Mouse (Mus musculus): ENCODE results near the gene Rbks. TPM values are rescaled to one million over a fixed set of nuclear protein-coding genes. Genes with fewer than 3 reads are reported as not detected.

Rbks gene
- polyA plus RNA-seq, 1 experiment from 2014 or later: 8.0 TPM

DNA sequence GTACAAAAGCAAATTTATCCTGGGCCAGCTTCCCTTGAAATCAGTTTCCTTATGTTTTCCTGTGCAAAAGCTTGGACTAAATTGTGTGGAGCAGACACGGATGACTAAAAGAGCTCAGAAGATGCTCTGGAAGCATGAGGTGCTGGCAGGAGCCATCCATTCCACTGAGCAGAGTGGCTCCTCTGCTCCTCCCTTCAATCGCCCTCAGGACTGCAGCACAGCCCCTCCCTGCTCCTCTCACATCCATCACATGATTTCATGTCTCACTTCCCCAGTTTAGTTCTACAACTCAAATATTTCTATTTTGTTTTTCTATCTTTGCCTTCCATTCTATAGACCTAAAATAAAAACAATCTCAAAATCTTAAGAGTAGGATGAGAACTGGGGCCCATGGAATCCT lies 26.3 kb downstream of the Rbks start:
- no peak overlapping the region for H3K4me3 ChIP-seq (replicated peaks)
- ATAC-seq (ENCODE audit: insufficient read depth, low FRiP score, low read depth): no peak
- WGBS: 65% methylated on average over 2 of the region's 2 CpGs
- H3K27ac ChIP-seq: no peak overlapping the region
- peaks cover 5% of the 10 kb centered on the region for H3K4me1 ChIP-seq
- no peak overlapping the region for H3K9ac ChIP-seq
- no peaks in the 10 kb centered on the region for H3K9me3 ChIP-seq
- H3K4me2 ChIP-seq: no peak overlapping the region
- H3K27me3 ChIP-seq (replicated peaks): no peaks in the 10 kb centered on the region
- H3K36me3 ChIP-seq: no peaks in the 10 kb centered on the region

- Histone ChIP-seq H3K9ac (no peak overlapping the region), H3K4me3 (replicated peaks) (no peak overlapping the region), H3K36me3 (no peaks in the 10 kb centered on the region), H3K4me2 (no peak overlapping the region), H3K9me3 (no peaks in the 10 kb centered on the region), H3K4me1 (peaks cover 5% of the 10 kb centered on the region), H3K27ac (no peak overlapping the region), H3K27me3 (replicated peaks) (no peaks in the 10 kb centered on the region)
- ATAC-seq (ENCODE audit: insufficient read depth, low FRiP score, low read depth): no peak
- 34% methylated on average over 5 of the region's 5 CpGs for WGBS
Measured at GRCm38 (mm10) chr5:31669984-31670383, 27.4 kb downstream of the Rbks start.

DNA sequence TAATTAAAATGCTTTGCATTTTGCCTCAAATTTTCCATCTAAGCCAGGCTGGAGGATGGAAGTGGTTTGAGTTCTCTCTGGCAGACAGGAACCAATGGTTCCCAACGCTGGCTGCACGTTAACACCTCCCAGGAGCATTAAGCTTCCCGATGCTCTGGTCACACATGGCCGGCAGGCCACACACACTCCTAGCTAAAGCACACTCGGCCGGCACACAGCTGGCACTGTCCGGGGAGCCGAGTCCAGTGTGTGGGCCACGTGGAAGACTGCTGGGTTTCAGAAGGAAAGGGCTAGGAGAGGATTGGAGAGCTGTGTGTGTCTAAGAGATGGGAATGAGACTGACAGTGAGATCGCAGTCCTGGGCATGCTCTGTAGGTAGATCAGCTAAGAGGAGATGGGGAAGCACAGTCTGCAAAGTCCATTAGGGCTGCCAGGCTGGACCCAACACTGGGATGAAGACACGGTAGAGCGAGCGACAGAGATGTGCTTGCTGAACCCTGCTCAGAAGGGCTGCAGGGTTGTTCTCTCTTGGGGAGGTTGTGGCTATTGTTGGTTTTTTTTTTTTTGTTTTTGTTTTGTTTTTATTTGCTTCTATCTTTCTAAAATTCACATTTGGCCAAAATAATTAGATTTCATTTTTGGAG lies 29.0 kb downstream of the Rbks start:
- Histone ChIP-seq H3K9ac (no peak overlapping the region), H3K36me3 (no peaks in the 10 kb centered on the region), H3K9me3 (no peaks in the 10 kb centered on the region), H3K4me3 (replicated peaks) (no peak overlapping the region), H3K4me1 (peaks cover 5% of the 10 kb centered on the region), H3K27ac (no peak overlapping the region), H3K4me2 (no peak overlapping the region), H3K27me3 (replicated peaks) (no peaks in the 10 kb centered on the region)
- ATAC-seq (ENCODE audit: insufficient read depth, low FRiP score, low read depth): no peak
- WGBS: 87% methylated on average over 13 of the region's 13 CpGs

DNA sequence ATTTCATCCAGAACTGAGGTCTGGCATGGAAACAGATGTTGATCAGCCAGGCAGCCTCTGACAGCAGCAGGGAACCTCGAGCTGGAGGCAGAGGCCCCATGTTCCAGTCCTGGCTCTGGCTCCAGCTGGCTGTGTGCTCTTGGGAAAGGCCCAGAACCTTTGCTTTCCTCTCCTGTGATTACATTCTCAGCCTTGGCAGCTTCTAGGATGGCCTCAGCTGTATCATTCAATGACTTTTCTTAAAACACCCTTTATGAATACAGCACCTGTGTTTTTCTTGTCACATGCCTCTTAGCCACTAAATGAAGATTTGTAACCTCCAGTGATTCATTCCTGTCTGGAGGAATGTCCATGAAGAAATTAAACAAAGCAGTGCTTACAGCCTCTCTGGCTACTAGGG lies 31.3 kb downstream of the Rbks start:
- no peak for ATAC-seq (ENCODE audit: insufficient read depth, low FRiP score, low read depth)
- no peak overlapping the region for H3K27ac ChIP-seq
- no peaks in the 10 kb centered on the region for H3K27me3 ChIP-seq (replicated peaks)
- H3K9ac ChIP-seq: no peak overlapping the region
- no peaks in the 10 kb centered on the region for H3K9me3 ChIP-seq
- peaks cover 7% of the 10 kb centered on the region for H3K4me1 ChIP-seq
- no peak overlapping the region for H3K4me2 ChIP-seq
- 17% methylated on average over 1 of the region's 1 CpGs for WGBS
- H3K36me3 ChIP-seq: no peaks in the 10 kb centered on the region
- H3K4me3 ChIP-seq (replicated peaks): no peak overlapping the region

- H3K9ac ChIP-seq: no peak overlapping the region
- H3K27ac ChIP-seq: no peak overlapping the region
- H3K27me3 ChIP-seq (replicated peaks): no peaks in the 10 kb centered on the region
- ATAC-seq (ENCODE audit: insufficient read depth, low FRiP score, low read depth): no peak
- H3K36me3 ChIP-seq: no peaks in the 10 kb centered on the region
- 66% methylated on average over 1 of the region's 1 CpGs for WGBS
- no peak overlapping the region for H3K4me2 ChIP-seq
- no peaks in the 10 kb centered on the region for H3K4me1 ChIP-seq
- no peak overlapping the region for H3K4me3 ChIP-seq (replicated peaks)
- no peaks in the 10 kb centered on the region for H3K9me3 ChIP-seq
Measured at GRCm38 (mm10) chr5:31655688-31656190, 41.7 kb downstream of the Rbks start.

DNA sequence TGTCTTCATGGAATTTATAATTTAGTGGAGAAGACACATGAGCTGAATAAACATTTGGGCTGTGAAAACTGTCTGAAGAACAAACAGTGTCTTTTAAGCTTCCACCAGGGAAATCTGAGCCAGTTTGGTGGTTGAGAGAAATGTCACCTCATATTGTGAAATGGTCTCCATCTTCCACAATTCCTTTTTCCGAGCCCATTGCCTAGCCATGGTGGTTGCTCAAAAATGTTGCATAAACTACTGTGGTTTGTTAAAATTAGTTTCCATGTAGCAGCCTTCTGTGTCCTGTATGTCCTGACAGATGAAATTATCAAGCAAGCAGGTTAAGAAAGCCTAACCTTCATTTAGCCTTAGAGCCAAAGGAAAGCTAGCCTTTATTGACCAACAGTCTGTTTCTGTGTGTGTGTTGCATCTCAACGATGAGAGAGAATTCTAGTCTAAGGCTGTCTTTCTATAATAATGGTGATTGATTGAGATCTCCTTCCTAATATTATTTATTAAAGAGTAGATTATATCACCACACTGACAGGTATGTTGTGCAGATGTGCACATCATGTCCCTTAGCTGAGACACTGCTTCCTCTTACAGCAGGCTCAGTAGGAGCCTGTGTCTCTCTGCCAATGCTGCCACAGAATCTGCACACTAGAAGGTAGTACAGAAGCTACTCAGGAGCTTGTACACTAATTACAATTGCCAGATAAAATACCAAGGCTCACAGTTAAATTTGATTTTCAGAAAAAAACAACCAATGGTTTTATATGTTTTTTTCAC lies 46.7 kb downstream of the Rbks start:
- no peaks in the 10 kb centered on the region for H3K36me3 ChIP-seq
- 86% methylated on average over 2 of the region's 2 CpGs for WGBS
- H3K9ac ChIP-seq: no peak overlapping the region
- no peak for ATAC-seq (ENCODE audit: insufficient read depth, low FRiP score, low read depth)
- H3K27me3 ChIP-seq (replicated peaks): no peaks in the 10 kb centered on the region
- H3K4me3 ChIP-seq (replicated peaks): no peak overlapping the region
- no peaks in the 10 kb centered on the region for H3K9me3 ChIP-seq
- no peak overlapping the region for H3K4me2 ChIP-seq
- H3K4me1 ChIP-seq: no peaks in the 10 kb centered on the region
- no peak overlapping the region for H3K27ac ChIP-seq

- Histone ChIP-seq H3K9ac (no peak overlapping the region), H3K4me3 (replicated peaks) (no peak overlapping the region), H3K9me3 (no peaks in the 10 kb centered on the region), H3K4me2 (no peak overlapping the region), H3K36me3 (no peaks in the 10 kb centered on the region; the same call in 1 of the 2 replicates), H3K4me1 (no peaks in the 10 kb centered on the region), H3K27ac (no peak overlapping the region), H3K27me3 (replicated peaks) (no peaks in the 10 kb centered on the region)
- no peak for ATAC-seq (ENCODE audit: insufficient read depth, low FRiP score, low read depth)
- 66% methylated on average over 2 of the region's 2 CpGs for WGBS
Measured at GRCm38 (mm10) chr5:31647327-31647726, 50.1 kb downstream of the Rbks start.

DNA sequence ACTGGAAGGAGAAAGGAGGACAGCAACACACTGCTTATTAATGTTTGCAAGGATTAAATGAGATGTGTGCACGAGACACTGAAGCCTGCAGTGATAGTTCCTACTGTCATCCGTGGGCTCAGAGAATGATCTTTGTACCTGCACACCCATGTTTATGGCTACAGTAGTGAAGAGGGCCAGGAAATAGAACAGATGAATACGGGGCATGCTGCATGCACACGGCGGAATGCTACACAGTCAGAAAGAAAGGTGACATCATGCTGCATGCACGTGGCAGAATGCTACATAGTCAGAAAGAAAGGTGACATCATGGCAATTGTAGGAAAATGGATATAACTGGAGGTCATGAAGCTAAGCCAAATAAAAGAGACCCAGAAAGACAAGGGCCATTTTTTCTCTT lies 50.9 kb downstream of the Rbks start:
- no peaks in the 10 kb centered on the region for H3K27me3 ChIP-seq (replicated peaks)
- H3K9ac ChIP-seq: no peak overlapping the region
- H3K4me1 ChIP-seq: no peaks in the 10 kb centered on the region
- no peaks in the 10 kb centered on the region for H3K9me3 ChIP-seq
- H3K4me2 ChIP-seq: no peak overlapping the region
- ATAC-seq (ENCODE audit: insufficient read depth, low FRiP score, low read depth): no peak
- 78% methylated on average over 6 of the region's 6 CpGs for WGBS
- no peaks in the 10 kb centered on the region; the same call in 1 of the 2 replicates for H3K36me3 ChIP-seq
- H3K27ac ChIP-seq: no peak overlapping the region
- H3K4me3 ChIP-seq (replicated peaks): no peak overlapping the region

DNA sequence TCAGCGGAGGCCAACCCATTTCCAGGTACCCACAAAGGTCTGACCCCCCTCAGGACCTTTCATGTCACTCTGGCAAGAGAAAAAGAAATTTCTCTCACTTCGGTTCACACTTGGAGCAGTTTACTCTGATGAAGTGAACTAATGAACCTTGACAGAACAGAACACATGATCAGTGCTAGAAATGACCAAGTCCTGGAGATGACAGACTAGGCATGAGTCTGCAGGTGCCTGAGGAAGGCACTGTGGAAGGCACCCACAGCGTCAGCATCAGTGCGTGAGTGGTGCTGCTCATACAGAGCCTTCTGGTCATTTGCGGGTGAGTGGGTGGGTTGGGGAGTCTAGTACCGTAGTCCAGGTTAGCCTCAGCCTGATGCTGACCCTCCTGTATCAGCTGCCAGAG lies 51.6 kb downstream of the Rbks start:
- 91% methylated on average over 6 of the region's 6 CpGs for WGBS

DNA sequence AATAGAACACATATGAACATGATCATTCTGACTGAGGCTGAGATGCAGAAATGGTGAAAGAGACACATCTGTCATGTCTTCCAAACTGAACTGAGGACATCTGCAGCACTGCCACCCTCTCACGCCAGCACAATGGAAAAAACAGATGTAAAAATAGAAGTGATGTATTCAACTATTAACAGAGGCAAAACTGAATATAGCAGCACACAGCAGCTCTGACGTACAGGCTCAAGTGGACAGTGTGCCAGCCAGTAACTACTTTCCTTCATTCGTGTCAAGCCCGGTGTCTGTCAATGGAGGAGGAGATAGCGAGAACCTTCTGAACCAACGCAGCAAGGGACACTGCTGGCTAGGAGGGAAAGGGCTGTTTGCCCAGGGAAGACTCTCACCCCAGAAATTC lies 52.6 kb downstream of the Rbks start:
- Histone ChIP-seq H3K36me3 (no peaks in the 10 kb centered on the region; the same call in 1 of the 2 replicates), H3K9ac (no peak overlapping the region), H3K4me2 (no peak overlapping the region), H3K27ac (no peak overlapping the region), H3K4me1 (no peaks in the 10 kb centered on the region), H3K4me3 (replicated peaks) (no peak overlapping the region), H3K27me3 (replicated peaks) (no peaks in the 10 kb centered on the region), H3K9me3 (no peaks in the 10 kb centered on the region)
- no peak for ATAC-seq (ENCODE audit: insufficient read depth, low FRiP score, low read depth)
- WGBS: 84% methylated on average over 6 of the region's 6 CpGs

More for the DNA sequence above, 51.6 kb downstream of the Rbks start:
- no peaks in the 10 kb centered on the region; the same call in 1 of the 2 replicates for H3K36me3 ChIP-seq
- no peaks in the 10 kb centered on the region for H3K27me3 ChIP-seq (replicated peaks)
- no peak overlapping the region for H3K4me2 ChIP-seq
- ATAC-seq (ENCODE audit: insufficient read depth, low FRiP score, low read depth): no peak
- H3K4me1 ChIP-seq: no peaks in the 10 kb centered on the region
- H3K27ac ChIP-seq: no peak overlapping the region
- H3K9ac ChIP-seq: no peak overlapping the region
- no peak overlapping the region for H3K4me3 ChIP-seq (replicated peaks)
- H3K9me3 ChIP-seq: no peaks in the 10 kb centered on the region

DNA sequence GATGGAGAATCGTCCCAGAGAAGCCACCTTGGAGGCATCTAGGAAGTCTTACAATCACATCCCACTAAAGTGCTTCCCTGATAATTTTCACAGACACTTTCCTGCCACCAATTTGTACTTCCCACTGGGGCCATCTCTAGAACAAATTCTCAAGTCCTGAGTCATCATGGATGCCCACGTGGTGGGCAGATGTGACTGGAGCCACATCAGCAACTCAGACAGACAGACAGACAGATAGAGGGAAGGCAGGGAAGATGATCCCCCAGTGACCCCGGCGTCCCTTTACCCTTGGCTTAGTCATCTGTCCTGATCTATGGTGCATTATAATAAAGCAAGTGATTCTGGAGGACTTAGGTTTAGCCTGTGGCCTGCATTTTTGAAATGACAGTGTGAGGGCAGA lies 53.2 kb downstream of the Rbks start:
- no peak for ATAC-seq (ENCODE audit: insufficient read depth, low FRiP score, low read depth)
- Histone ChIP-seq H3K4me2 (no peak overlapping the region), H3K36me3 (no peaks in the 10 kb centered on the region; the same call in 1 of the 2 replicates), H3K27me3 (replicated peaks) (no peaks in the 10 kb centered on the region), H3K9me3 (no peaks in the 10 kb centered on the region), H3K4me3 (replicated peaks) (no peak overlapping the region), H3K9ac (no peak overlapping the region), H3K27ac (no peak overlapping the region), H3K4me1 (no peaks in the 10 kb centered on the region)
- WGBS: 84% methylated on average over 4 of the region's 4 CpGs

DNA sequence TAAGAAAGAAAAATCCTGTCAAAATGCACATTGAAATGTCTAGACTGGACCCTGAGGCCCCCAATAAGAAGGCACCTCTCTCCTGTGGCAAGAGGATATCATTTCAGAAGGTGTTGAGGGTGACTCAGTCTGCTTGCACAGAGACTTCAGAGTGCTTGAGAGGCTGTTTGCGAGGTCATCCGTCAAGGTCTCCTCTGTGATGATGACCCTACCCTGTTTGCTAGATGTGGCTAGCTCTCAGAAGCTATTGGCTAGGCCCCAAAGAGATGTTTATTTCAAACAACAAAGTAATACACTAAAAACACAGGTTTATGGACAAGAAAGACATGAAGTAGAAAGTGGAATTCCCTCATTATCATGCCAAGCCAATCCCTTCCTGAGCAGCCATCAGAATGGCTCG lies 55.1 kb downstream of the Rbks start:
- H3K27ac ChIP-seq: no peak overlapping the region
- no peak overlapping the region for H3K4me3 ChIP-seq (replicated peaks)
- no peaks in the 10 kb centered on the region for H3K9me3 ChIP-seq
- H3K4me1 ChIP-seq: no peaks in the 10 kb centered on the region
- ATAC-seq (ENCODE audit: insufficient read depth, low FRiP score, low read depth): no peak
- no peak overlapping the region for H3K9ac ChIP-seq
- H3K27me3 ChIP-seq (replicated peaks): no peaks in the 10 kb centered on the region
- H3K36me3 ChIP-seq: no peaks in the 10 kb centered on the region; the same call in 1 of the 2 replicates
- 83% methylated on average over 3 of the region's 3 CpGs for WGBS
- H3K4me2 ChIP-seq: no peak overlapping the region

Data from stomach, embryonic 15.5 days (tissue).